8 mouse cellular contexts compared by ENCODE assay signal in the genomic region with DNA sequence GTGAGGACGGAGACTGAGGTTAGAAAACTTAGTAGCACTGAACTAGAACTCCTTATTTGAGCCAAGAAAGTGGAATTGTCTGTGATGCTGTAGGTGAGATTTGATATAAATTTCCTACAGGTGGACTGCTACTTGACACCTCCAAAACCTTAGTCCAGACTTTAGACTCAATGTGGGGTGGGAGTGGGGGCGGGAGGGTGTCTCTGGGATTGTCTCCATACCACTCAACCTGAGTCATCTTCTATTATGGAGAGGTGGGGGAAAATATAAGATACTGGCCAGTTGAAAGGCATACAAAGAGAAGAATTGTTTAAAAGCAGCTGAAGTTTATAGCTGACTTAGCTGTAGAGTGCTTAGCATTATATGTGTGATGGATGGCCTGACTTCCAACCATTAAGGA. TPM values are rescaled to one million over a fixed set of nuclear protein-coding genes. Genes with fewer than 3 reads are reported as not detected.
DNase-seq lines count a peak whose midpoint lies in the region; ATAC-seq lines count a peak whose summit lies in the region.

No protein-coding gene starts in this region.

- DNase-seq in kidney, postnatal 10 days, result no peak
- DNase-seq in NIH3T3 (ENCODE audit: low read depth), result peak; percentile 63
- DNase-seq in spleen, postnatal 36 days (ENCODE audit: low spot score in 2 of 2), result no peak
- DNase-seq in adipocyte (ENCODE audit: low spot score), result no peak
- no peak for DNase-seq in gastrocnemius, adult 8-10 months (ENCODE audit: low spot score in 2 of 2)

- peak overlapping the region; percentile 97 for H3K27ac ChIP-seq in kidney, embryonic 14.5 days (ENCODE audit: low read depth, low read length)
- H3K27ac ChIP-seq in hindbrain, embryonic 12.5 days, result no peak overlapping the region
- H3K27ac ChIP-seq in midbrain, embryonic 12.5 days (replicated peaks), result no peak overlapping the region

- H3K4me1 ChIP-seq in kidney, embryonic 14.5 days (ENCODE audit: control insufficient read depth, insufficient read depth, low read length), result peaks cover 46% of the 10 kb centered on the region
- H3K4me1 ChIP-seq in hindbrain, embryonic 12.5 days, result peaks cover 38% of the 10 kb centered on the region
- H3K4me1 ChIP-seq in midbrain, embryonic 12.5 days, result peaks cover 51% of the 10 kb centered on the region

- H3K9ac ChIP-seq in kidney, embryonic 14.5 days (ENCODE audit: low read depth, low read length), result peak overlapping the region; percentile 86
- peak overlapping the region; percentile 82 for H3K9ac ChIP-seq in hindbrain, embryonic 12.5 days
- H3K9ac ChIP-seq in midbrain, embryonic 12.5 days (replicated peaks), result peak overlapping the region; percentile 75

- H3K4me3 ChIP-seq in kidney, embryonic 14.5 days (ENCODE audit: low read length), result peak overlapping the region; percentile 63
- H3K4me3 ChIP-seq in hindbrain, embryonic 12.5 days, result peak overlapping the region; percentile 66
- peak overlapping the region; percentile 79 for H3K4me3 ChIP-seq in midbrain, embryonic 12.5 days

- H3K27me3 ChIP-seq in kidney, embryonic 14.5 days (ENCODE audit: control insufficient read depth, insufficient read depth, low read length), result no peaks in the 10 kb centered on the region
- H3K27me3 ChIP-seq in hindbrain, embryonic 12.5 days, result peaks cover 24% of the 10 kb centered on the region
- peaks cover 30% of the 10 kb centered on the region for H3K27me3 ChIP-seq in midbrain, embryonic 12.5 days

- H3K9me3 ChIP-seq in kidney, embryonic 14.5 days (ENCODE audit: control insufficient read depth, low read length), result no peaks in the 10 kb centered on the region
- H3K9me3 ChIP-seq in hindbrain, embryonic 12.5 days (replicated peaks), result no peaks in the 10 kb centered on the region
- no peaks in the 10 kb centered on the region for H3K9me3 ChIP-seq in midbrain, embryonic 12.5 days

- H3K36me3 ChIP-seq in kidney, embryonic 14.5 days (ENCODE audit: control insufficient read depth, insufficient read depth, low read length), result peaks cover 44% of the 10 kb centered on the region
- peaks cover 38% of the 10 kb centered on the region for H3K36me3 ChIP-seq in hindbrain, embryonic 12.5 days
- H3K36me3 ChIP-seq in midbrain, embryonic 12.5 days, result peaks cover 40% of the 10 kb centered on the region

- H3K4me2 ChIP-seq in kidney, embryonic 14.5 days (replicated peaks; ENCODE audit: low read depth, low read length), result peak overlapping the region; percentile 87
- H3K4me2 ChIP-seq in hindbrain, embryonic 12.5 days (replicated peaks), result peak overlapping the region; percentile 93
- H3K4me2 ChIP-seq in midbrain, embryonic 12.5 days (replicated peaks), result peak overlapping the region; percentile 94

- ATAC-seq in kidney, embryonic 14.5 days (ENCODE audit: low FRiP score, low TSS enrichment), result no peak
- ATAC-seq in hindbrain, embryonic 12.5 days (ENCODE audit: low FRiP score), result no peak
- no peak for ATAC-seq in midbrain, embryonic 12.5 days (ENCODE audit: low FRiP score, low read depth)

- 45% methylated on average over 2 of the region's 2 CpGs for WGBS in kidney, embryonic 14.5 days
- WGBS in hindbrain, embryonic 12.5 days, result 47% methylated on average over 2 of the region's 2 CpGs
- 42% methylated on average over 2 of the region's 2 CpGs for WGBS in midbrain, embryonic 12.5 days

RNA-seq across cellular contexts. Expression of gene Rassf1, which starts 4.3 kb away (rescaled TPM):
- 53.2 and 60.1 TPM in 2 replicates for polyA plus RNA-seq in kidney, embryonic 14.5 days (2014; fragmentation: Nextera tagmentation; extraction: Ambion mirVana)
- 37.3 and 39.9 TPM in 2 replicates for polyA plus RNA-seq in hindbrain, embryonic 12.5 days (2016; fragmentation: Nextera tagmentation; extraction: Ambion mirVana)
- 43.6 and 48.9 TPM in 2 replicates for polyA plus RNA-seq in midbrain, embryonic 12.5 days (2016; fragmentation: Nextera tagmentation; extraction: Ambion mirVana)
- total RNA-seq in gastrocnemius, adult 8-10 months (2022), result 10 to 100 TPM in 3 of 4 experiments, 1 to 10 TPM in 1; 9.3 to 14.4 (median 11.9) TPM

RNA-seq across cellular contexts. Expression of gene Tusc2, which starts 7.4 kb away (rescaled TPM):
- polyA plus RNA-seq in kidney, embryonic 14.5 days (2014; fragmentation: Nextera tagmentation; extraction: Ambion mirVana), result 39.0 and 45.9 TPM in 2 replicates
- 84.8 and 87.0 TPM in 2 replicates for polyA plus RNA-seq in hindbrain, embryonic 12.5 days (2016; fragmentation: Nextera tagmentation; extraction: Ambion mirVana)
- polyA plus RNA-seq in midbrain, embryonic 12.5 days (2016; fragmentation: Nextera tagmentation; extraction: Ambion mirVana), result 90.1 and 95.0 TPM in 2 replicates
- 10 to 100 TPM; 44.6 to 54.5 (median 46.9) TPM for total RNA-seq in gastrocnemius, adult 8-10 months (2022)

RNA-seq across cellular contexts. Expression of gene Zmynd10, which starts 8.6 kb away (rescaled TPM):
- polyA plus RNA-seq in kidney, embryonic 14.5 days (2014; fragmentation: Nextera tagmentation; extraction: Ambion mirVana), result 0.76 and 1.7 TPM in 2 replicates
- polyA plus RNA-seq in hindbrain, embryonic 12.5 days (2016; fragmentation: Nextera tagmentation; extraction: Ambion mirVana), result 3.6 and 4.3 TPM in 2 replicates
- polyA plus RNA-seq in midbrain, embryonic 12.5 days (2016; fragmentation: Nextera tagmentation; extraction: Ambion mirVana), result 1.1 and 2.6 TPM in 2 replicates
- total RNA-seq in gastrocnemius, adult 8-10 months (2022), result under 1 TPM in 1 of 4 experiments, not detected in 3; 0.22 TPM

RNA-seq across cellular contexts. Expression of gene Hyal2, which starts 12.0 kb away (rescaled TPM):
- 135 and 136 TPM in 2 replicates for polyA plus RNA-seq in kidney, embryonic 14.5 days (2014; fragmentation: Nextera tagmentation; extraction: Ambion mirVana)
- polyA plus RNA-seq in hindbrain, embryonic 12.5 days (2016; fragmentation: Nextera tagmentation; extraction: Ambion mirVana), result 105 and 109 TPM in 2 replicates
- 112 and 116 TPM in 2 replicates for polyA plus RNA-seq in midbrain, embryonic 12.5 days (2016; fragmentation: Nextera tagmentation; extraction: Ambion mirVana)
- total RNA-seq in gastrocnemius, adult 8-10 months (2022), result 10 to 100 TPM; 12.7 to 18.6 (median 16.7) TPM

RNA-seq across cellular contexts. Expression of gene Nprl2, which starts 13.7 kb away (rescaled TPM):
- 41.0 and 48.6 TPM in 2 replicates for polyA plus RNA-seq in kidney, embryonic 14.5 days (2014; fragmentation: Nextera tagmentation; extraction: Ambion mirVana)
- polyA plus RNA-seq in hindbrain, embryonic 12.5 days (2016; fragmentation: Nextera tagmentation; extraction: Ambion mirVana), result 47.5 and 50.5 TPM in 2 replicates
- 48.1 and 48.4 TPM in 2 replicates for polyA plus RNA-seq in midbrain, embryonic 12.5 days (2016; fragmentation: Nextera tagmentation; extraction: Ambion mirVana)
- 10 to 100 TPM; 10.4 to 13.4 (median 11.0) TPM for total RNA-seq in gastrocnemius, adult 8-10 months (2022)
